In genomic region chr9:43842921-43843577, GRCm38 (mm10) we compare ENCODE assay signal across 10 mouse cellular contexts.
DNase-seq lines count a peak whose midpoint lies in the region; ATAC-seq lines count a peak whose summit lies in the region.
"Had no signal": no experiment of that assay in that cellular context is flagged by ENCODE, and none has a peak within 500 bp of the region (broad histone marks: within the 10 kb centered on the region; RNA-seq: fewer than 3 reads in every experiment).

No protein-coding gene starts in this region.

- WGBS in kidney, embryonic 14.5 days: 3% methylated on average over 6 of the region's 8 CpGs
- WGBS in hindbrain, embryonic 11.5 days: 4% methylated on average over 5 of the region's 8 CpGs

- no peaks in the 10 kb centered on the region for H3K9me3 ChIP-seq in kidney, embryonic 14.5 days (ENCODE audit: control insufficient read depth, low read length)
- H3K9me3 ChIP-seq in hindbrain, embryonic 11.5 days (ENCODE audit: control insufficient read depth, low read length): no peaks in the 10 kb centered on the region
- H3K9me3 ChIP-seq: heart, embryonic 15.5 days had no signal

- no peaks in the 10 kb centered on the region for H3K36me3 ChIP-seq in kidney, embryonic 14.5 days (ENCODE audit: control insufficient read depth, insufficient read depth, low read length)
- no peaks in the 10 kb centered on the region for H3K36me3 ChIP-seq in hindbrain, embryonic 11.5 days (ENCODE audit: control insufficient read depth, insufficient read depth, low read length)
- H3K36me3 ChIP-seq: heart, embryonic 15.5 days had no signal

- no peak overlapping the region for H3K4me2 ChIP-seq in kidney, embryonic 14.5 days (replicated peaks; ENCODE audit: low read depth, low read length)
- no peak overlapping the region for H3K4me2 ChIP-seq in hindbrain, embryonic 11.5 days (replicated peaks; ENCODE audit: low read depth, low read length)
- H3K4me2 ChIP-seq: heart, embryonic 15.5 days had no signal

- no peak overlapping the region for H3K4me3 ChIP-seq in kidney, embryonic 14.5 days (ENCODE audit: low read length)
- H3K4me3 ChIP-seq in hindbrain, embryonic 11.5 days (ENCODE audit: low read depth, low read length): no peak overlapping the region
- H3K4me3 ChIP-seq: heart, embryonic 15.5 days had no signal

- peak; percentile 68 for ATAC-seq in kidney, embryonic 14.5 days (ENCODE audit: low FRiP score, low TSS enrichment)
- ATAC-seq in hindbrain, embryonic 11.5 days (ENCODE audit: low FRiP score): peak; percentile 82

- no peak overlapping the region for H3K27ac ChIP-seq in kidney, embryonic 14.5 days (ENCODE audit: low read depth, low read length)
- H3K27ac ChIP-seq in hindbrain, embryonic 11.5 days (ENCODE audit: low read depth, low read length): peak overlapping the region; percentile 47; the same call in 1 of the 2 replicates
- H3K27ac ChIP-seq: heart, embryonic 15.5 days had no signal

- H3K27me3 ChIP-seq in kidney, embryonic 14.5 days (ENCODE audit: control insufficient read depth, insufficient read depth, low read length): peaks cover 5% of the 10 kb centered on the region; the same call in 1 of the 2 replicates
- H3K27me3 ChIP-seq in hindbrain, embryonic 11.5 days (ENCODE audit: control insufficient read depth, insufficient read depth, low read length): no peaks in the 10 kb centered on the region

- DNase-seq in kidney, postnatal 10 days: no peak
- peak; percentile 44 for DNase-seq in hindbrain, embryonic 11.5 days (ENCODE audit: low spot score)
- peak; percentile 18 for DNase-seq in lung, postnatal 25 days (ENCODE audit: low spot score)
- DNase-seq in retina, postnatal 7 days (ENCODE audit: low read depth, low spot score): peak; percentile 28
- DNase-seq in right cerebral cortex, postnatal 14 days: no peak
- DNase-seq in urinary bladder, postnatal 10 days (ENCODE audit: low spot score): no peak
- no peak for DNase-seq in layer of hippocampus, adult 11-12 months (ENCODE audit: low spot score)
- DNase-seq: thymus, postnatal 4 days had no signal

- H3K4me1 ChIP-seq in kidney, embryonic 14.5 days (ENCODE audit: control insufficient read depth, insufficient read depth, low read length): peaks cover 6% of the 10 kb centered on the region
- H3K4me1 ChIP-seq in hindbrain, embryonic 11.5 days (replicated peaks; ENCODE audit: control insufficient read depth, insufficient read depth, low read length): peaks cover 12% of the 10 kb centered on the region

- no peak overlapping the region for H3K9ac ChIP-seq in kidney, embryonic 14.5 days (ENCODE audit: low read depth, low read length)
- no peak overlapping the region for H3K9ac ChIP-seq in hindbrain, embryonic 11.5 days (ENCODE audit: low read depth, low read length)
- H3K9ac ChIP-seq: heart, embryonic 15.5 days had no signal

Comparison
In these comparisons a context has a peak if more than half of its experiments do, and no peak if none do; other contexts are left out.
1. DNase-seq: peak in hindbrain, embryonic 11.5 days (single experiment), lung, postnatal 25 days (single experiment) and retina, postnatal 7 days (single experiment); none in kidney, postnatal 10 days (single experiment), right cerebral cortex, postnatal 14 days (single experiment), urinary bladder, postnatal 10 days (single experiment) and layer of hippocampus, adult 11-12 months (single experiment).